Mouse (Mus musculus) hindlimb bud, embryonic 11.5 days (tissue): ENCODE results near the gene Kcne1.

Experiments
- DNase-seq: peaks from one replicate; pipeline ENCODE4 v3.0.0-alpha.2; 2012; ENCODE audit warnings: low read depth, low spot score; ENCODE audit errors: extremely low spot score

Kcne1 gene

GRCm38 (mm10) chr16:92359229-92359628, at the start of gene Kcne1:
Gene Kcne1, minus strand, starts transcription at chr16:92359468.
- no peak for DNase-seq

DNA sequence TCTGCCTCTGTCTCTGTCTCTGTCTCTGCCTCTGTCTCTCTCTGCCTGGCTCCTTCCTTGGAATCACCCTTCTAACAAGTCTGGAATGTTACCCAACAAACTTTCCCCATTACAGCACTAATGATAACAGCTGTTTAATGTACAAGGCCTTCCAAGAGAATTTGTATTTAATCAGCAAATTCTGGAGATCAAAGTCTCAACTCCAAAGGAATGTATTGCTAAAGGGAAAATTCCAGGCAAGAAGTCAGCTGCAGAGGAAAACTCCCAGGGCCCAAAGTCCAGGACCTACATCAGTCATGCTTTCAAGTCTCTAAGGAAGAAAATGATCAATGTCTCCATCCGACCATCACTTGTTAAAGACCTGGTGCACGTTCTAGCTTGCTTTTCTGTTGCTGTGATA, 48.6 kb upstream of the Kcne1 start:
- no peak for DNase-seq

- no peak for DNase-seq
Measured at GRCm38 (mm10) chr16:92404141-92404540, 44.9 kb upstream of the Kcne1 start.

DNA sequence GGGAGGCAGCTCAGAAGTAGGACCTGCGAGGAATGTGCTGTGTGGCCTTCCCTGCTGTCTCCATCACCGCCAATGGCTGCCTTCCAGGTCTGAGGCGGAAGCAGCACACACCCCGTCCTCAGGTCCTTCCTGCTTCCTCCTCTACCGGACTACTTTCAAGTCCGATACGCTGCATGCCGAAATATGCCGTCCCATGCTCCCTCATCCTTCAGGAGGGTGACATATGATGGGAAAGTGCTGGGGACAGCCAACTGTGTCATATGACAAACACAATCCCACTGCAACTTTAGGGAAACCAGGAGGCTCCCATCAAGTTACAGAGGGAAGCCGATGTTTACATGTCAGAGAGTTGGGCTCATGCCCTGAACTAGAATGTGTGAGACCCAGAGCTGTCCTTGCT, 43.8 kb upstream of the Kcne1 start:
- DNase-seq: no peak

- DNase-seq: no peak
Measured at GRCm38 (mm10) chr16:92402216-92402615, 42.9 kb upstream of the Kcne1 start.

DNA sequence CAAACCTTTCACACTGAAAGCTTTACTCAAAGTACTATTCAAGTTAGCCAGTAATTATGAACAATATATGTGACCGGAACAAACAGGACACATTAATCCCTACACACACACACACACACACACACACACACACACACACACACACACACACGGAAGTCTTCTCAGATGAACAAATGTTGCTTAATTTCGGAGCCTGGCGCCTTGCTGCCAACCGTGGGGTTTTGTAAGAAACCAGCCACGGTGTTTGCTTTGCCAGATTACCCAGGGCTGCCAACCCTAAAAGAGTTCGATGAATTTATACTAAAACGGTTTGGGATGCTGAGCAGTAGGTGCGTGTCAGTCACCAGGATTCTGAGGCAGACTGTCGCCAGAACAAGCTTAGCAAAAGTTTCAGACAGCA, 41.9 kb upstream of the Kcne1 start:
- no peak for DNase-seq

- DNase-seq: peak; percentile 72
Measured at GRCm38 (mm10) chr16:92399490-92400458, 40.5 kb upstream of the Kcne1 start.

DNA sequence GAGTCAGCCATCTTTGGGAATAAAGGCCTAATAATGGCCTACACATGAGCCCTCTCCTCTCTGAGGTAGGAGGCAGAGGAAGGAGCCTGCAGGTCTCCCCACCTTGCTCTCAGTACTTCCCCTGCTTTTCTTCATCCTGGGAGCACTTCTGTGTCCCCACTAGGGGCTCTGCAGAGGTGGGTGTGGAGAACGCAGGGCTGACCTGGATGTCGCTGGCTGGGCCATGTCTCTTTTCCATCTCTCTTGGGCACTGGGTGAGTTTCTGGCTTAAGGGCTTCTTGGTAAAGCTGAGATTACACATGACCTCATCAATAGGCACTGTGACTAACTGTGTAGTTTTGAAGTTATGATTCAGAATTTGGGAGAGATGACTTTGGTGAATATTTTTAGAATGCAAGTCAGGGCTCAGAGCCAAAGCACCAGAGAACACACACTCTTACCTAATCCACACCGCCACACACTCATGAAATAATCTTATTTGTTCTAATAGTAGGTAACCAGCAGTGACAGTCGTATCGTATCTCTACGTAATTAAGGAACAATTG, 39.4 kb upstream of the Kcne1 start:
- DNase-seq: no peak

- no peak for DNase-seq
Measured at GRCm38 (mm10) chr16:92397745-92398573, 38.7 kb upstream of the Kcne1 start.

DNA sequence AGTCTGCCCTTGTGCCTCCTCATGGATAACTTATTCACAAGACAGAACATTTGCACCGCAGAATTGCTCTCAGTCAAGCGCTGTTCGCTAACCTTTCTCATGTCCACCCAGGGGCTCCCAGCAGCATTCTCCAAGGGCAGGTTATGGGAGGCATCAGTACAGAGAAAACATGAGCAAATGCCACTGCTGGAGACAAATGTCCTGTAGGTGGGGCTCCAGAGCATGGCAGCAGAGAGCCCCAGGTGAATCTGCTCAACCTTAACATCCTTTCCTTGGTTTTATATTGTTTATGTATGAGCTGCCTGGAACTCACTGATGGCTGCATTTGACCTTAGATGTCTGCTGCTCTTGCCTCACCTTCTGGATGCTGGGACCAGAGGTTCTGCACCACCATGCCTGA, 34.5 kb upstream of the Kcne1 start:
- DNase-seq: no peak

DNA sequence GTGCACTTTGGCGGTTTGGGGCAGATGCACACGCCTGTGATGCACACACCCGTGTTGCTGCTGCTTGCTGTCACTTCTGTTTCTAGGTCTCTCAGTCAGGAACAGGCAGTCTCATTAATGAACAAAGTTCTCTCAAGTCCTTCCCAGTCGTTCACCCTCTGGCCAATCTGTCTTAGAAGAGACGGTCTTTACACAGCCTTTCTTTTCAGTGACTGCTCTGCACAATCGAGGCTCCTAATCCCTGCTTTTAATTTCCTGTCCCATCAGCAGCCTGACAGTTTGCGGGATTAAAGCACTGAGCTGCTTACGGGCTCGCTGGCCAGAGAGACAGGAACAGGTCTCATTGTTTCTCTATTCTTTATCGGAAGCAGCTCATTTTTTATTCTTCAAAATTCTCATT, 28.4 kb upstream of the Kcne1 start:
- no peak for DNase-seq

- DNase-seq: no peak
Measured at GRCm38 (mm10) chr16:92385062-92385461, 25.8 kb upstream of the Kcne1 start.

DNA sequence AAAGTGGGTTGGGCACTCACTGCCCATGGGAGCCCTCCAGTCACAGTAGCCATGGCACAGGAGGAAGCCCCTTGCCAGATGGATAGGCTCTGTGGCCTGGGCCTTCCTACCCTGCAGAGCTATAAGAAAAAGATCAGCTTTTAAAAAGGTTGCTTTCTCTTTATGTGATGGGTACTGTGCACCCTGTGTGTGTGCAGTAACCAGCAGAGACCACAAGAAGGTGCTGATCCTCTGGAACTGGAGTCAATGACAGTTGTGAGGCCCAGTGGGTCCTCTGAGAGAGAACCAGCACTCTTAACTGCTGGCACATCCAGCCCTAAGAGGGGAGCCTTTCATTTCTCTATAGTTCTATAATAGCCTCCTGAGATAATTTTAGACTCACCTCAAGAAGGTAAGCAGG, 24.1 kb upstream of the Kcne1 start:
- no peak for DNase-seq

DNA sequence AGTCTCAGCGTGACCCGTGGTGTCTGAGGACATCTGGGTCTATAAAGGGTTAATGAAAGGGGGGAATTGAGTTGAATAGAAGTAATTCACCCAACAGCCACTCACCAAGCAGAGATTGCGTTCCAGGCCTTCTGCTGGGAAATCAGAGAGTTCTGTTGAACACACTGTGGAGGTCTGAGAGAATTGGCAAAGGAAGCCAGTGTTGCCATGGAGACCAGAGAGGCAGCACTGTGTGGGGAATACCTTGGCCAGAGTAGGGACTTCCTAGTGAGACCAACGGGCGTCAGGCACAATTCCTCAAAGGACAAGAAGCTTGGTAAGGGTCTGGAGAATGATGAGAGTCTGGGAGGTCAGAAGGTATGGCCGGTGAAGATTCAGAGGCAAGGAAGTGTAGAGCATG, 23.2 kb upstream of the Kcne1 start:
- DNase-seq: no peak

DNA sequence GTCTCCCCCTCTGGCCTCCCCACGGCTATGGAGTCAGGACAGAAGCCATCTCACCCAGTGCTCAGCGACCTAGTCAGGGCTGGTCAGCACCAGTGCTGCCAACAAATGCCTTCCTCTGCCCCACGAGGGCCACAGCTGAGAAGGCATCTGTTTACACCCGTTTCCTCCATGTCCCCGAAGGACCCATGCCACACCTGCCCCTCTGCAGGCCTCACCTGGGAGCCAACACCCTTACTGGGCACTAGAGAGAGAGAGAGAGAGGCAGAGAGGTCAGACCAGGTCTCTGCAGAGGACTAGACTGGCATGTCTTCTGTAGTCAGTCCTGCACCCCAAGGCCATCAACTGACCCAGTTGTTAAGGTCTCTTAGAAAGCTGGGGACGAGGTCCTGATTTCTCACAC, 21.8 kb upstream of the Kcne1 start:
- no peak for DNase-seq

DNA sequence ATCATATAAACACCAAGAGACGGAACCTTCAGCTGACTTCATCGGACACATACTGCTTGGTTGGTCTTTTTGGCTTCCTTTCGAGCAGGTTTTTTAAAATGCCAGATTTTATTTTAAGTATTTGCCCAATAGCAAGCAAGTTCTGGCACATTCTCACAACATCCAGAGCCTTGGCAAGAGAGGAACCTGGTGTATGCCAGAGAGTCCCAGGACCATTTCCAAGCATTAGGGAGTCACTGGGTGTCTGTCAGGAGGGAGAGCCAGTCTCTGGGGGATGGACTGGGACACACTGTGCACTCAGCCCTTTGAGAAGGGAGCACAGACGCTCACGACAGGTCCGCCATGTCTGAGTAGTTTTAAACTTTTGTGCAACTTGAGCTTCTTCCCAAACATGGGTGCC, 17.7 kb upstream of the Kcne1 start:
- no peak for DNase-seq

- DNase-seq: no peak
Measured at GRCm38 (mm10) chr16:92371623-92372022, 12.4 kb upstream of the Kcne1 start.

GRCm38 (mm10) chr16:92369260-92369659, 10.0 kb upstream of the Kcne1 start:
- no peak for DNase-seq

GRCm38 (mm10) chr16:92365477-92365876, 6.2 kb upstream of the Kcne1 start:
- no peak for DNase-seq

DNA sequence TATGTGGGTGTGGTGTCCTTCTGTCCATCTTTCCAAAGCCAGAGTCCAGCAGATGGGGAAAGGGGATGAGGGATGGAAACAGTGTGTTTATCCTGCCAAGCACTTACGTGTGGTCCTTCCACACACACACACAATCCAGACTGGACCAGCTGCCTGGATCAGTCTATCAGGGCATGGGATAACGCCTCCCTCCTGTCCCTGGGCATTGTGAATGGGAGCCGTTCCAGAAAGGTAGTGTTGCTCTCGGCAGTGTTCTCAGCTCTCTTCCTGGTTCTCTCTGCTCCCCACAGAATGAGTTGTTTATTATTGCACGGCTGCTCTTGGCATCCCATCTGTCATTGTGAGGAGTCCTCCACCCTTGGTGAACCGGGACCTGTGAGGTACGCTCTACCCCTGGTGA, 1.4 kb upstream of the Kcne1 start:
- DNase-seq: no peak

- DNase-seq: no peak
Measured at GRCm38 (mm10) chr16:92358734-92359133, 534 bp downstream of the Kcne1 start.

GRCm38 (mm10) chr16:92357566-92357965, 1.7 kb downstream of the Kcne1 start:
- DNase-seq: no peak
